Mouse (Mus musculus) forebrain, postnatal 0 days (tissue): ENCODE measurements around the gene Slc6a16. TPM values are rescaled to one million over a fixed set of nuclear protein-coding genes. Genes with fewer than 3 reads are reported as not detected.

Experiments used
- ATAC-seq: fragments of 200-750 bp; cut with Nextera tagmentation; 2 replicates; pipeline ENCODE4 v1.8.0; 2017; ENCODE audit warnings: mild to moderate bottlenecking, moderate library complexity
- DNase-seq: peaks from one replicate; pipeline ENCODE4 v3.0.0-alpha.2; 2015
- H3K27ac ChIP-seq: fragments of 300-500 bp; sonication (generic); 2 replicates; pipeline ENCODE4 v1.5.1; 2014; ENCODE audit warnings: low read depth, mild to moderate bottlenecking, antibody characterized with exemption, low read length, moderate library complexity, mixed read lengths
- H3K27me3 ChIP-seq: fragments of 300-500 bp; sonication (generic); 2 replicates; pipeline ENCODE4 v1.6.1; 2014; ENCODE audit warnings: mild to moderate bottlenecking, low read length, mixed read lengths; ENCODE audit not compliant: insufficient read depth
- H3K36me3 ChIP-seq: fragments of 300-500 bp; sonication (generic); 2 replicates; pipeline ENCODE4 v1.6.1; 2014; ENCODE audit warnings: mild to moderate bottlenecking, moderate library complexity; ENCODE audit not compliant: insufficient read depth
- H3K4me1 ChIP-seq: fragments of 300-500 bp; sonication (generic); 2 replicates; pipeline ENCODE4 v1.6.1; 2014; ENCODE audit warnings: antibody characterized with exemption; ENCODE audit not compliant: insufficient read depth
- H3K4me2 ChIP-seq: fragments of 300-500 bp; sonication (generic); 2 replicates; pipeline ENCODE4 v1.6.1; 2014; ENCODE audit warnings: low read depth, mild to moderate bottlenecking, moderate library complexity
- H3K4me3 ChIP-seq: fragments of 300-500 bp; sonication (generic); 2 replicates; pipeline ENCODE4 v1.5.1; 2014; ENCODE audit warnings: low read depth, low read length, mixed read lengths
- H3K9ac ChIP-seq: fragments of 300-500 bp; sonication (generic); 2 replicates; pipeline ENCODE4 v1.6.1; 2014; ENCODE audit warnings: mild to moderate bottlenecking
- H3K9me3 ChIP-seq: fragments of 300-500 bp; sonication (generic); 2 replicates; pipeline ENCODE4 v1.6.1; 2016; ENCODE audit warnings: low read length
- CTCF ChIP-seq: sonication (generic); IDR thresholded peaks from 2 replicates; pipeline ENCODE4 v1.5.1; 2016; ENCODE audit warnings: antibody characterized with exemption, control low read depth, low read depth
- WGBS: fragments of 180-500 bp; shearing (Covaris S2); extraction: QIAGEN DNeasy Blood & Tissue Kit; methylation state at CpG from one replicate; pipeline ENCODE4 v1.1.7; 2014; 5-methylcytosine and 5-hydroxymethylcytosine counted together
- polyA plus RNA-seq: library from polyadenylated mRNA; unstranded; fragments of >200 nt; fragmentation: Nextera tagmentation; extraction: Ambion mirVana; gene quantifications from 2 replicates; pipeline ENCODE4 v1.2.1, GENCODE M21; 2015
- total RNA-seq: library from RNA; depleted of rRNA; stranded (reverse); fragments of >200 nt; gene quantifications from 2 replicates; pipeline ENCODE4 v1.2.3, GENCODE M21; 2014

Gene Slc6a16
- total and polyA plus RNA-seq, 2 experiments from 2014 or later: 0.24 to 1.7 TPM

DNA sequence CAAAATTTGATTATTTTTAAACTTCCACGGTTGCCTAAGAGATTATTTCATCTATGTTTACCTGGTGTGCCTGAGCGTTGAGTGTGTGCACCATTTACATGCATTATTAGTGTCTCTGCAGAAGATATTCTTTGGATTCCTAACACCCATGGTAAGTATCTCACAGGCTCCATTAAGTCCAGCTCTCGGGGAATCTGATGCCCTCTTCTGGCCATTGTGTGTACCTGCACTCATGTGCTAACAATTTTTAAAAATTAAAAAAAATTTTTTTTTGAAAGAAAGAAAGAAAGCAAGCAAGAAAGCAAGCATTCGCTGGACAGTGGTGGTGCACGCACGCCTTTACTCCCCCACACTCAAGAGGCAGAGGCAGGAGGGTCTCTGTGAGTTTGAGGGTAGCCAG is 32.6 kb upstream of the Slc6a16 start:
- TF ChIP-seq CTCF: no peak
- Histone ChIP-seq H3K4me3 (no peak overlapping the region), H3K4me2 (no peak overlapping the region), H3K9ac (no peak overlapping the region), H3K27ac (no peak overlapping the region), H3K4me1 (0 out of 2 replicates have a peak, but pooled peaks cover 4% of the 10 kb centered on the region), H3K36me3 (no peaks in the 10 kb centered on the region), H3K27me3 (peaks cover 8% of the 10 kb centered on the region), H3K9me3 (no peaks in the 10 kb centered on the region)
- WGBS: 79% methylated on average over 6 of the region's 6 CpGs
- DNase-seq (no peak), ATAC-seq (no peak)

- ATAC-seq (no peak), DNase-seq (no peak)
- Histone ChIP-seq H3K27ac (no peak overlapping the region), H3K4me1 (peaks cover 9% of the 10 kb centered on the region; the same call in 1 of the 2 replicates), H3K9me3 (no peaks in the 10 kb centered on the region), H3K36me3 (no peaks in the 10 kb centered on the region), H3K27me3 (peaks cover 8% of the 10 kb centered on the region), H3K4me3 (no peak overlapping the region), H3K4me2 (no peak overlapping the region), H3K9ac (no peak overlapping the region)
- TF ChIP-seq CTCF: no peak
- 79% methylated on average over 10 of the region's 10 CpGs for WGBS
Observed at GRCm38 (mm10) chr7:45211070-45211469, 29.8 kb upstream of the Slc6a16 start.

- Histone ChIP-seq H3K9me3 (no peaks in the 10 kb centered on the region), H3K36me3 (no peaks in the 10 kb centered on the region), H3K27me3 (peaks cover 8% of the 10 kb centered on the region), H3K4me1 (peaks cover 13% of the 10 kb centered on the region), H3K4me3 (0 out of 2 replicates have a peak within 1 kb of the TSS, but pooled peaks have one; percentile 7), H3K27ac (no peak within 1 kb of the TSS), H3K4me2 (peak within 1 kb of the TSS; percentile 23; the same call in 1 of the 2 replicates), H3K9ac (no peak within 1 kb of the TSS)
- DNase-seq (no peak), ATAC-seq (no peak)
- TF ChIP-seq CTCF: no peak
- 8% methylated on average over 17 of the region's 17 CpGs for WGBS
Observed at GRCm38 (mm10) chr7:45211851-45212251, 29.0 kb upstream of the Slc6a16 start, which contains the start of gene Dkkl1. Gene Dkkl1, minus strand, starts transcription at chr7:45212147.

DNA sequence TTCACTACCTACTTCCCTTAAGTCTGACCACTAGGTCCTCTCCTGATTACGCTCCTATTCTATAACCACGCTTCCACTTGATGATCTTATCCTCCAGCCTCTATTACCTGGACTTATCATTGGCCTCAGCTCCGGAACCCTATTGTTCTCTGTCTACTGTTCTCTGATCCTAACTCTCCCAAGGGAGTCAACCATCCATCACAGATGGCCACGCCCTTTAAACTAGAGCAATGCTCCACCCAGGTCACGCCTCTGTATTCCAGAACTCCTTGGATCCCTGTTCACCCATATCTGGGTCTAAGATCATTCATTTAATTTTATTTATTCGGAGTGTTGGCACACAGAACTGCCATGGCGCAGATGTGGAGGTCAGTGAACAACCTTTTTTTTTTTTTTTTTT is 28.5 kb upstream of the Slc6a16 start:
- WGBS: 79% methylated on average over 7 of the region's 7 CpGs
- ATAC-seq: no peak
- TF ChIP-seq CTCF: no peak

GRCm38 (mm10) chr7:45213708-45214107 is 27.2 kb upstream of the Slc6a16 start:
- H3K4me3 ChIP-seq: no peak overlapping the region
- WGBS: 67% methylated on average over 5 of the region's 5 CpGs
- no peaks in the 10 kb centered on the region for H3K9me3 ChIP-seq
- no peaks in the 10 kb centered on the region for H3K36me3 ChIP-seq
- no peak for TF ChIP-seq CTCF
- DNase-seq: no peak
- no peak overlapping the region for H3K4me2 ChIP-seq
- peaks cover 8% of the 10 kb centered on the region for H3K27me3 ChIP-seq
- ATAC-seq: no peak
- no peak overlapping the region for H3K9ac ChIP-seq
- peaks cover 14% of the 10 kb centered on the region for H3K4me1 ChIP-seq
- H3K27ac ChIP-seq: 0 out of 2 replicates have a peak overlapping the region, but pooled peaks have one; percentile 40

More for the DNA sequence above, 28.5 kb upstream of the Slc6a16 start:
- Histone ChIP-seq H3K27ac (no peak overlapping the region), H3K4me3 (no peak overlapping the region), H3K9me3 (no peaks in the 10 kb centered on the region), H3K27me3 (peaks cover 8% of the 10 kb centered on the region), H3K4me1 (peaks cover 14% of the 10 kb centered on the region), H3K4me2 (no peak overlapping the region), H3K9ac (no peak overlapping the region), H3K36me3 (no peaks in the 10 kb centered on the region)
- no peak for DNase-seq

- WGBS: 3% methylated on average over 50 of the region's 55 CpGs
- peak within 1 kb of the TSS; percentile 50; the same call in 1 of the 2 replicates for H3K27ac ChIP-seq
- H3K4me1 ChIP-seq: peaks cover 14% of the 10 kb centered on the region
- peak within 1 kb of the TSS; percentile 34 for H3K4me3 ChIP-seq
- ATAC-seq (peak; percentile 49), DNase-seq (no peak)
- peak within 1 kb of the TSS; percentile 56 for H3K9ac ChIP-seq
- TF ChIP-seq CTCF: no peak
- H3K4me2 ChIP-seq: peak within 1 kb of the TSS; percentile 85
- H3K27me3 ChIP-seq: 0 out of 2 replicates have a peak, but pooled peaks cover 6% of the 10 kb centered on the region
- H3K9me3 ChIP-seq: no peaks in the 10 kb centered on the region
- no peaks in the 10 kb centered on the region for H3K36me3 ChIP-seq
Observed at GRCm38 (mm10) chr7:45215673-45216441, 25.0 kb upstream of the Slc6a16 start, which contains the start of gene Tead2. Gene Tead2, plus strand, starts transcription at chr7:45215753.
